Mouse (Mus musculus) heart, embryonic 11.5 days (tissue): Measurements from ENCODE around the gene Pdgfc. TPM values are rescaled to one million over a fixed set of nuclear protein-coding genes. Genes with fewer than 3 reads are reported as not detected.

ENCODE experiments used
- ATAC-seq: fragments of 200-750 bp; cut with Nextera tagmentation; replicated peaks from 2 replicates; pipeline ENCODE4 v1.8.0; 2017; ENCODE audit warnings: moderate library complexity; ENCODE audit not compliant: insufficient number of reproducible peaks, low FRiP score, low TSS enrichment
- H3K27ac ChIP-seq: fragments of 300-500 bp; sonication (generic); 2 replicates; pipeline ENCODE4 v1.5.1; 2014; ENCODE audit warnings: mild to moderate bottlenecking, low read depth, low read length
- H3K27me3 ChIP-seq: fragments of 300-500 bp; sonication (generic); 2 replicates; pipeline ENCODE4 v1.6.1; 2014; ENCODE audit warnings: mild to moderate bottlenecking, low read length, mixed read lengths; ENCODE audit not compliant: control insufficient read depth, insufficient read depth
- H3K36me3 ChIP-seq: fragments of 300-500 bp; sonication (generic); 2 replicates; pipeline ENCODE4 v1.6.1; 2014; ENCODE audit warnings: mild to moderate bottlenecking, low read length, moderate library complexity, mixed read lengths; ENCODE audit not compliant: control insufficient read depth, insufficient read depth
- H3K4me1 ChIP-seq: fragments of 300-500 bp; sonication (generic); 2 replicates; pipeline ENCODE4 v1.6.1; 2014; ENCODE audit warnings: low read length; ENCODE audit not compliant: control insufficient read depth, insufficient read depth
- H3K4me2 ChIP-seq: fragments of 300-500 bp; sonication (generic); 2 replicates; pipeline ENCODE4 v1.6.1; 2014; ENCODE audit warnings: mild to moderate bottlenecking, moderate library complexity
- H3K4me3 ChIP-seq: fragments of 300-500 bp; sonication (generic); 2 replicates; pipeline ENCODE4 v1.5.1; 2014; ENCODE audit warnings: low read depth, low read length
- H3K9ac ChIP-seq: fragments of 300-500 bp; sonication (generic); 2 replicates; pipeline ENCODE4 v1.6.1; 2014; ENCODE audit warnings: mild to moderate bottlenecking, low read depth, low read length, moderate library complexity
- H3K9me3 ChIP-seq: fragments of 300-500 bp; sonication (generic); replicated peaks from 2 replicates; pipeline ENCODE4 v1.6.1; 2016; ENCODE audit warnings: low read length; ENCODE audit not compliant: control insufficient read depth
- WGBS: fragments of 180-500 bp; shearing (Covaris S2); extraction: QIAGEN DNeasy Blood & Tissue Kit; methylation state at CpG from one replicate; pipeline ENCODE4 v1.1.7; 2014; ENCODE audit not compliant: insufficient replicate concordance; 5-methylcytosine and 5-hydroxymethylcytosine counted together
- polyA plus RNA-seq: library from polyadenylated mRNA; unstranded; fragments of >200 nt; fragmentation: Nextera tagmentation; extraction: Ambion mirVana; gene quantifications from 2 replicates; pipeline ENCODE4 v1.2.1, GENCODE M21; 2014

Pdgfc gene
- 11.8 and 12.0 TPM in 2 replicates for polyA plus RNA-seq

DNA sequence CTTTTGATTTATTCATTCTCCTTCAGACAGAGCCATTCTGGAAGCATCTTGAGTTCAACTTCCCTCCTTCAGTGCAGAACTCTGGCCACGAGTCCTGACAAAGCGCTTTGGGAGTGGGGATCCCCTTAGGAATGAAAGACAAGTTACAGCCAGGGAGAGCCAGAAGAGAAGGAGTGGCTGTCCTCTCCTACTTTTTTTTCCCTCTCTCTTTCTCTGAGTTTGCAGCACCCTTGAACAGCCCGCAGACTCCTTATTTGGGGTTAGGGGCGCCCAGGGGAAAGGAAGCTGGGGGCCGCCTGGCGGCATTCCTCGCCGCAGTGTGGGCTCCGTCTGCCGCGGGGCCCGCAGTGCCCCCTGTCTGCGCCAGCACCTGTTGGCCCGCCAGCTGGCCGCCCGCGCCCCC lies at the start of gene Pdgfc:
Gene Pdgfc (plus strand): TSS at position 266 of the 403 bp plus-strand sequence.
- Histone ChIP-seq H3K4me2 (peak within 1 kb of the TSS; percentile 85), H3K9ac (peak within 1 kb of the TSS; percentile 79), H3K27ac (peak within 1 kb of the TSS; percentile 69), H3K36me3 (no peaks in the 10 kb centered on the region), H3K27me3 (no peaks in the 10 kb centered on the region), H3K4me1 (peaks cover 7% of the 10 kb centered on the region), H3K9me3 (no peaks in the 10 kb centered on the region), H3K4me3 (peak within 1 kb of the TSS; percentile 76)
- WGBS = 2% methylated on average over 16 of the region's 17 CpGs
- ATAC-seq = peak; percentile 69

DNA sequence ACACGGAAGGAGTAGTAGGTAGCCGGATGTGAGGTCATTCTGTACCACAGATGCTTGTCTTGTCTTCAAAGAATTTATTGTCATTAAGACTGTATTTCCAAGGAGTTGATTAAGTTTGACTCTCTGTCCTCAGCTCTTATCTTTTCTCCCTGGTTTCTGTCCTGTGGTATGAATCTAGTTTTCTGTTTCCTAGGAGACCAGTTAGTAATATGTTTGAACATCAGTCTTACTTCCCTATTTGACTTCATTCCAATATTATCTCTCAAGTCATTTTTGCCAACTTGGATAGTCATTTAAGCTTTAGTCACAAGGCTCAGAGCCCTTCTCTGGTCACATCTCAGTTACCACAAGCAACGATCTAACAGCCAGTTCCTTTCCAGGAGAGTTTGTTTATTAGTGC lies 27.0 kb upstream of the Pdgfc start:
- H3K4me3 ChIP-seq = no peak overlapping the region
- H3K27me3 ChIP-seq = no peaks in the 10 kb centered on the region
- 78% methylated on average over 3 of the region's 3 CpGs for WGBS
- ATAC-seq = no peak
- no peaks in the 10 kb centered on the region for H3K36me3 ChIP-seq
- H3K27ac ChIP-seq = no peak overlapping the region
- no peak overlapping the region for H3K4me2 ChIP-seq
- H3K4me1 ChIP-seq = no peaks in the 10 kb centered on the region
- H3K9me3 ChIP-seq = no peaks in the 10 kb centered on the region
- H3K9ac ChIP-seq = no peak overlapping the region

DNA sequence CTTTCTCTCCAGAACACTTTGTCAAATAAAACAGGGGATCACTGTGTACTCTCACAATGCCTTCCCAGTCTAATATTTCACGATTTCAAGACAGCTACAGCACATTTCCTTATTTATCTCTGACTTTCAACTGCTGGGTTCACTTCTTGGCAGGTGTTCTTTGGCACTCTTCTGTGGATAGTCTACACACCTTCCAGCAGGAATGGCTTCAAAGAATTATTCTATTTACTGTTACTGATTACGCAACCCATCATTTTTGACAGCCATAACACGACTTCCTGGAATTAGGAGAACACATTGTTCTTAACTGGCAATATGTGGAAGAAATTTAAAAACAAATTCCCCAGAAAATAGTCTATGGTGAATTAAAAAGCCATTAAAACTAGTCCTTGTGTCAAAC lies 26.3 kb upstream of the Pdgfc start:
- Histone ChIP-seq H3K27me3 (no peaks in the 10 kb centered on the region), H3K4me1 (no peaks in the 10 kb centered on the region), H3K9ac (no peak overlapping the region), H3K36me3 (no peaks in the 10 kb centered on the region), H3K27ac (no peak overlapping the region), H3K9me3 (no peaks in the 10 kb centered on the region), H3K4me2 (no peak overlapping the region), H3K4me3 (no peak overlapping the region)
- 65% methylated on average over 3 of the region's 3 CpGs for WGBS
- ATAC-seq = no peak

DNA sequence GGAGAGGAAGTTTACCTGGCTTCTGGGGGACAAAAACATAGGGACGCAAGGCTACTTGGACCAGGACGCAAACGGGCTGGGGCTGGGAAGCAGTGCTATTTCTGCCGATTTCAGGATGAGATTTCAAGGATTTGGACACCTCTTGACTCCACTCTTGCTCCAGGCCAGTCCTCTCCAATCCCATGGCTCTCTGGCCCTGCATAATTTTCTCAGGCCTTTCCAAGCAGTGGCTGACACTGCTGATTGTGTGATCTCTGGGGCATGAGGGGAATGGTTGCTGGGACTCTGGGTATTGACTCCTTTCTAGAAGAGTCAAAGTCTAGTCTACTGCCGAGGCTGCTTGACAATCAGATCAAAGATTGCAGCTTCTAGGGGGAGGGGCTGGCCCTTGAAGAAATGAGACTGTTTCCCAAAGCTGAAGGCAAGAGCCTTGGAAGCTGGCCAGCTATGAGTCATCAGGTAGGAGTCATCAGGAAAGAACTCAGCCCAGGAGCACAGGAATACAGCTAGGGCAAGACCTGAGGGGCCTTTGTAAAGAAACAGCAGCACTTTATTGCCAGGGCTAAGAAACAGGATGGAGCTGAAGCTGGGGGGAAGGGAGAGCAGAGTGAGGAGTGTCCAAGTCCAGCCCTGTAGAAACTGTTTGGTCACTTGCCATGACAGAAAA lies 18.7 kb upstream of the Pdgfc start:
- Histone ChIP-seq H3K27ac (peak overlapping the region; percentile 22; the same call in 1 of the 2 replicates), H3K9me3 (no peaks in the 10 kb centered on the region), H3K27me3 (no peaks in the 10 kb centered on the region), H3K4me1 (peaks cover 6% of the 10 kb centered on the region; the same call in 1 of the 2 replicates), H3K4me3 (no peak overlapping the region), H3K9ac (no peak overlapping the region), H3K36me3 (no peaks in the 10 kb centered on the region), H3K4me2 (no peak overlapping the region)
- WGBS = 72% methylated on average over 5 of the region's 5 CpGs
- ATAC-seq = 0 out of 2 replicates have a peak, but pooled peaks have one; percentile 31

DNA sequence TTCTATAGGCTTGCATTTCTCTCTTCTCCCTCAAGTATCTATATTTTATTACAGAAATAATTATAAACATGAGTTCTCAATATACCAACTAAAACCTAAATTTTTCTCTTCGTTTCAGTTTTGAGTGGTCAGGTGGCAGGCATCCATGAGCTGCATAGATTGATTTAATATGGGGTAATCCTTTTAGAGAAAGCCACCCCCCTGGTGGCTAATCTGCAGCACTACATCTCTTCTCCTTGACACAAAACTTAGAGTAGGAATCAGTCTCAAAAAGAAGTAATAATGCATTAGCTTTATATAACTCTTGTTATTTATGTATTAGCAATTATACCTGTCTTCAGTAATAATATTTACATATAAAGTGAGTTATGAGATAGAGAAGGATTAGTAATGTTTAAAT lies 16.2 kb upstream of the Pdgfc start:
- Histone ChIP-seq H3K27me3 (no peaks in the 10 kb centered on the region), H3K36me3 (no peaks in the 10 kb centered on the region), H3K27ac (no peak overlapping the region), H3K4me3 (no peak overlapping the region), H3K9ac (no peak overlapping the region), H3K4me1 (peaks cover 6% of the 10 kb centered on the region; the same call in 1 of the 2 replicates), H3K4me2 (no peak overlapping the region), H3K9me3 (no peaks in the 10 kb centered on the region)
- WGBS = 33% methylated on average over 1 of the region's 1 CpGs
- no peak for ATAC-seq

DNA sequence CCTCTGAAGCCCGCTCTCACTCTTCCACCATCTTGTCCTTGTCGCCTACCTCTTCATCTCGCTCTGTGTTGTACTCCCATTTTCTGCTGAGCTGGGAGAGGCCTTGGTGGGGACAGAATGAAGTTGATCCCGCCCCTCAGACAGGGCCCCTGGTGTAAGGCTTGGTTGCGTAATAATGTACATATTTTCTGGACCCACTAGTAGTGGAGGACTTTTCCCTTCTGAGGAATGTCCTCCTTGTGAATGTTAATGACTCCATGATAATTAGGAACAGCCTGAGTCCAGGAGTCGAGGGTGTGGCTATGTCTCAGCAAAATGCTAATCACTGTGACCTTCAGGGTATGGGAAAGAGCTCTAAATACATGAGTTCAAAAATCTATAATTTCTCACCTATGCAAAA lies 14.4 kb upstream of the Pdgfc start:
- 84% methylated on average over 6 of the region's 6 CpGs for WGBS
- H3K36me3 ChIP-seq = no peaks in the 10 kb centered on the region
- no peak overlapping the region for H3K4me3 ChIP-seq
- no peak overlapping the region for H3K27ac ChIP-seq
- ATAC-seq = no peak
- peaks cover 6% of the 10 kb centered on the region; the same call in 1 of the 2 replicates for H3K4me1 ChIP-seq
- H3K4me2 ChIP-seq = no peak overlapping the region
- no peaks in the 10 kb centered on the region for H3K9me3 ChIP-seq
- H3K27me3 ChIP-seq = no peaks in the 10 kb centered on the region
- H3K9ac ChIP-seq = no peak overlapping the region

DNA sequence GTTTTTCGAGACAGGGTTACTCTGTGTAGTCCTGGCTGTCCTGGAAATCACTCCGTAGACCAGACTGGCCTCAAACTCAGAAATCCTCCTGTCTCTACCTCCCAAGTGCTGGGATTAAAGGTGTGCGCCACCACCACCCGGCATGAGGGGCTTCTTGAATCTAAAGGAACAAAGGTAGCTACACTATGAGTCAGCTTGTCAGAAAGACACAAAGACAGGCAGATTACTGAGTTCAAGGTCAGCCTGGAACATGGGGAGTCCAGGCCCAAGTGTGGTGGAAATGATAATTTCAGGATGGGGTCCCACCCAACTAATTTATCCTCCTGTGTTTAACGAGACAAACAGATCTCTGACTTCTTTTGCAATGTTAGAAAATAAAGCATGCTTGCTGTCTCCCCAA lies 13.9 kb upstream of the Pdgfc start:
- 80% methylated on average over 5 of the region's 5 CpGs for WGBS
- ATAC-seq = no peak
- Histone ChIP-seq H3K36me3 (no peaks in the 10 kb centered on the region), H3K9me3 (no peaks in the 10 kb centered on the region), H3K4me1 (peaks cover 6% of the 10 kb centered on the region; the same call in 1 of the 2 replicates), H3K4me2 (no peak overlapping the region), H3K27ac (no peak overlapping the region), H3K9ac (no peak overlapping the region), H3K27me3 (no peaks in the 10 kb centered on the region), H3K4me3 (no peak overlapping the region)

DNA sequence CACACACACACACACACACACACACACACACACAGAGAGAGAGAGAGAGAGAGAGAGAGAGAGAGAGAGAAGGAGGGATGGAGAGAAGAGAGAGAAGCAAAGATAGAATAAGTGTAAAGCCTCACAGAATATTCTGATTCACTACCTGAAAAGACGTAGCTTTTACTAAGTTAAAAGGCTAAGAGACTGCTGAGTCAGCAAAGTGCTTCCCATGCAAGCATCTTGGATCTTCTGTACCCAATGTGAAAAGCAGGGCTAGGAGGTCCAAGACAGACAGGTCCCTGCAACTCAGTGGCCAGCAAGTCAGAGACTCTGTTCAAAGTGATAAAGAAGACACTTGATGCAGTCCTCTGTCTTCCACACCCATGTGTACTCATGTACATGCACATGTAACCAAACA lies 13.4 kb upstream of the Pdgfc start:
- Histone ChIP-seq H3K4me3 (no peak overlapping the region), H3K27ac (no peak overlapping the region), H3K4me2 (no peak overlapping the region), H3K36me3 (no peaks in the 10 kb centered on the region), H3K9ac (no peak overlapping the region), H3K27me3 (no peaks in the 10 kb centered on the region), H3K9me3 (no peaks in the 10 kb centered on the region), H3K4me1 (peaks cover under 1% of the 10 kb centered on the region; the same call in 1 of the 2 replicates)
- no peak for ATAC-seq
- WGBS = 65% methylated on average over 1 of the region's 1 CpGs

DNA sequence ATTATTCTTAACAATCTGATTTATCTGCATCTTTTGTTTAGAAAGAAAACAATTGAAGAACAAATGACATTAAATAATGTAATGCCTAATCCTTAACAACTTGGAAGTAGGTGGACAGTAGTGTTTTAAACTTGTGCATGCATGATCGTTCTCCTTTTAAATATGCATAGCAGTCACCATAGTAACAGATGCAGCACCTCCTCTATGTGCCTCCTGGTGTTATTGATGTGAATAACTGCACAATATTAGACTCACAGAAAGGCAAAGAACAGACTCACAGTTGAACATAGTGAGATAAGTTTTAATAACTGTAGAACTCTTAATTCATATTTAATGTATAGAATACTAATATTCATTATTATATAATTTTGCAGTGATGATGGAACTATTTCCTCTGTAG lies 12.6 kb upstream of the Pdgfc start:
- no peaks in the 10 kb centered on the region for H3K9me3 ChIP-seq
- no peak overlapping the region for H3K4me2 ChIP-seq
- H3K4me1 ChIP-seq = no peaks in the 10 kb centered on the region
- no peak overlapping the region for H3K9ac ChIP-seq
- 77% methylated on average over 1 of the region's 1 CpGs for WGBS
- H3K4me3 ChIP-seq = no peak overlapping the region
- ATAC-seq = no peak
- H3K27ac ChIP-seq = no peak overlapping the region
- no peaks in the 10 kb centered on the region for H3K36me3 ChIP-seq
- no peaks in the 10 kb centered on the region for H3K27me3 ChIP-seq
